Mouse (Mus musculus) thymus, adult 2 months (tissue): ENCODE results near the gene Klc3. TPM values are rescaled to one million over a fixed set of nuclear protein-coding genes. Genes with fewer than 3 reads are reported as not detected.

Source experiments
- DNase-seq: peaks from one replicate; pipeline ENCODE4 v3.0.0; 2021
- H3K27ac ChIP-seq: fragments of 200-500 bp; 2 replicates; pipeline ENCODE4 v1.5.1; 2012; ENCODE audit warnings: low read length, control low read depth; ENCODE audit not compliant: control insufficient read depth, insufficient read depth
- H3K27me3 ChIP-seq: fragments of 200-500 bp; 2 replicates; pipeline ENCODE4 v1.6.1; 2012; ENCODE audit warnings: mild to moderate bottlenecking, low read length, moderate library complexity, mixed read lengths; ENCODE audit not compliant: control insufficient read depth, insufficient read depth
- H3K36me3 ChIP-seq: fragments of 200-500 bp; 2 replicates; pipeline ENCODE4 v1.6.1; 2012; ENCODE audit warnings: mild to moderate bottlenecking, low read length, moderate library complexity; ENCODE audit not compliant: control insufficient read depth, insufficient read depth
- H3K4me1 ChIP-seq: fragments of 200-500 bp; replicated peaks from 2 replicates; pipeline ENCODE4 v1.6.1; 2012; ENCODE audit warnings: low read length; ENCODE audit not compliant: control insufficient read depth, insufficient read depth
- H3K4me3 ChIP-seq: fragments of 200-500 bp; 2 replicates; pipeline ENCODE4 v1.5.1; 2012; ENCODE audit warnings: mild to moderate bottlenecking, low read length, control low read depth, moderate library complexity; ENCODE audit not compliant: control insufficient read depth, insufficient read depth
- CTCF ChIP-seq: fragments of 200-500 bp; IDR thresholded peaks from 2 replicates; pipeline ENCODE4 v1.5.1; 2012; ENCODE audit warnings: mild to moderate bottlenecking, control low read depth, low read length, moderate library complexity, borderline replicate concordance; ENCODE audit not compliant: control insufficient read depth, poor library complexity, insufficient read depth; ENCODE audit errors: extremely low read depth
- POLR2A ChIP-seq: fragments of 200-500 bp; IDR thresholded peaks from 2 replicates; pipeline ENCODE4 v1.6.1; 2012; ENCODE audit warnings: mild to moderate bottlenecking, low read length, control low read depth, moderate library complexity; ENCODE audit not compliant: control insufficient read depth, poor library complexity, insufficient read depth; ENCODE audit errors: extremely low read depth
- WGBS: fragments of 180-500 bp; shearing (Covaris S2); methylation state at CpG from one replicate; pipeline ENCODE4 v1.1.7; 2018; 5-methylcytosine and 5-hydroxymethylcytosine counted together
- polyA plus RNA-seq: library from polyadenylated mRNA; depleted of rRNA; stranded (reverse); fragments of >200 nt; gene quantifications from 2 replicates; pipeline ENCODE4 v1.2.3, GENCODE M21; 2012; rRNA removed

Klc3 gene
- 73.1 and 87.0 TPM in 2 replicates for polyA plus RNA-seq

DNA sequence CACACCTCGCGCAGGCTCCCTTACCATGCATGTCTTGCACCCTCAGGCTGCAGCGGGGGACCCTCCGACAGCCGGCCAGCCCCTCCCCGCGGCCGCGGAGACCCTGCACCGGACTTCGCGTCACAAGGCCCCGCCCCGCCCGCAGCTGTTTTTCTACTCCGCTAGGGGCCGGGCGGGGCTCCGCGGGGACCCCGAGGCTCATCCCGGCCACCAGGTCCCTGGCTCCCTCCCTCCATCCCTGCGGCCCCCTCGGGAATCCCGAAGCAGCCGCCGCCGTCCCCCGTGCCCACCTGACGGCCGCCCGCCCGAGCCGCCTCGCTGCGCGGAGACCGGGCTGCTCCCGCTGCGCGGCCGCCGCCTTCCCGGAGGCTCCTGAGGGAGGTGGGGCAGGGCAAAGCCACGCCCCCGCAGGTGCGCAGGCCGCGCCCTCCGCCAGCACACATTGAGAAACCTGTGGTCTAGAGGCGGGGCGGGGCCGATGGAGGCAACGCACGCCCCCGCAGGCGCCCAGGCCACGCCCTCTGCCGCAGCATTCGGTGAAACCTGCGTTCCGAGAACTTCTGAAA, at the start of gene Klc3:
Gene Klc3, minus strand, starts transcription at position 374 of the 566 bp plus-strand sequence.
- no peak within 1 kb of the TSS for H3K27ac ChIP-seq
- peak within 1 kb of the TSS; percentile 68 for H3K4me3 ChIP-seq
- no peaks in the 10 kb centered on the region for H3K36me3 ChIP-seq
- DNase-seq, result peak; percentile 92
- peaks cover 25% of the 10 kb centered on the region for H3K4me1 ChIP-seq
- peak; percentile 76; the same call in 1 of the 2 replicates for TF ChIP-seq POLR2A
- TF ChIP-seq CTCF, result peak; percentile 51; the same call in 1 of the 2 replicates
- H3K27me3 ChIP-seq, result no peaks in the 10 kb centered on the region
- 2% methylated on average over 62 of the region's 62 CpGs for WGBS

DNA sequence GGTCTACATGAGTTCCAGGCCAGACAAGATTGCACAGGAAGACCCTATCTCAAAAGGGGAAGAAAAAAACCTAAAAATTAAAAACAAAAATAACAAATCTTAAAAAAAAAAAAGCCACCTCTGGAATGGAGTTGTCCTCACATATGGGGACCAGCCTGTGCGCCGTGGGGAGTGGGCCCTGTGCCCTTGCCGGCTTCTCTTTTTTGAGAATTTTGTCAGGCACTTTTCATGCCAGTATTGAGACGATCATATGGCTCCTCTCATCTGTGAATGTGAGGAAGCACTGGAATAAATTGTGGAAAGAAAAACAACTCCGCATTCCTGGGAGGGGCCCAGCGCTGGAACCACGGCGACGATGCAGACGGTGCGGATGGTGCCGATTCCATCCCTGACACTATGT, 45.3 kb upstream of the Klc3 start:
- no peak for DNase-seq
- H3K36me3 ChIP-seq, result peaks cover 17% of the 10 kb centered on the region
- H3K27ac ChIP-seq, result no peak overlapping the region
- WGBS, result 96% methylated on average over 12 of the region's 12 CpGs
- H3K4me3 ChIP-seq, result no peak overlapping the region
- H3K27me3 ChIP-seq, result no peaks in the 10 kb centered on the region
- H3K4me1 ChIP-seq, result no peaks in the 10 kb centered on the region
- TF ChIP-seq CTCF, result no peak
- no peak for TF ChIP-seq POLR2A

DNA sequence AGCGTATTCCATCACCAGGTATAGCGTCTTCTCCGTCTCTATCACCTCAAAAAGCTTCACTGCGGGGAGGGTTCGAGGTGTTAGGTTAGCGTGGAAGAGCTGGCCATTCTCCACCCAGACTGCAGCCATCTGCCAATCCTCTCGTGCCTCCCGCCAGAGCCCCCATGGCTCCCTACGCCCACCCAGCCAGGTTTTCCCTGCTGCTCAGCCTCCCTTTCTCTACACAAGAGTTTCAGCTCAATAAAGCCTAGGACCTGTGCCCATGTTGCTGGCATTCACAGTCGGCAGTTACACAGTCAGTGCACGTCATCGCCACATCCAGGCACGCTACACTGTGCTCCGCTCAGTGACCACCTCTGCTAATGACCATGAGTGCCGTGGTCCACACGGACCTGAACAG, 43.8 kb upstream of the Klc3 start:
- no peak for TF ChIP-seq POLR2A
- no peak for TF ChIP-seq CTCF
- Histone ChIP-seq H3K4me3 (no peak overlapping the region), H3K27ac (no peak overlapping the region), H3K36me3 (peaks cover 20% of the 10 kb centered on the region), H3K27me3 (no peaks in the 10 kb centered on the region), H3K4me1 (no peaks in the 10 kb centered on the region)
- no peak for DNase-seq
- WGBS, result 97% methylated on average over 16 of the region's 16 CpGs

DNA sequence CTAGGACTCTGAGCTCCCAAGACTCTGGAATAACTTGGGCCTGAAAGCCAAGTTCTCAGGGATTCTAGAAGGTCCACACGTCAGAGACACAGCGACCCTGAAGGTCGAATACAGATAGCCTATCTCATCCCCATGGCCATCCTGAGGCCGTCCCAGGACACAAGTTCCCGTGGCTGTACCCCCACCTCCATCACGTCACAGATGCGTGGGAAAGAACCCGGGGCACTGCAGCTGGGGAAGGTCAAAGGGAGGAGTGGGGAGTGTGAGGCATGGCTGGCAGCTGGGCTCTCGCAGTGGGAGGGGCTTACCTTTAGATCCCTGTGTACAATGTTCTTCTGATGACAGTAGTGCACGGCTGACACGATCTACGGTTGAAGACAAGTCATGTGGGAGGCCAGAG, 40.9 kb upstream of the Klc3 start:
- no peak for TF ChIP-seq POLR2A
- TF ChIP-seq CTCF, result no peak
- Histone ChIP-seq H3K4me3 (no peak overlapping the region), H3K4me1 (no peaks in the 10 kb centered on the region), H3K27me3 (no peaks in the 10 kb centered on the region), H3K27ac (no peak overlapping the region), H3K36me3 (peaks cover 33% of the 10 kb centered on the region)
- 93% methylated on average over 12 of the region's 12 CpGs for WGBS
- no peak for DNase-seq

DNA sequence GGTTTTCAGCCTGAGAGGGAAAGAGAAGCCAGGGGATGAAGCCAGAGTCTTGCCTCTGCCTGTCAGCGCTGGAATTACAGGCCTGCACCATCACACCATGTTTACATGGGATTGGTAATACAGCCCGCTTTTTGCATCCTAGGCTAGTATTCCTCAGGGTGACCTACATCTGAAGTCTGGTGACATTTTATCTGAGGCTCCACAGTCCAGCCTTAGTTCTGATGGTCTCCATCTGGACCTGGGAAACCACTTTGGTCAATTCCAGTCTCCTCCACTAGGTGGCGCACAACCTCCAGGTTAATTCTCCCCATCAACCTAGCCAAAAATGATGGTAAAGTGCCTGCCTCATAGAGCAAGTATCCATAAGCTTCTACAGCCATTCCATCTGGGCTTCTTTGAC, 39.4 kb upstream of the Klc3 start:
- 59% methylated on average over 3 of the region's 3 CpGs for WGBS
- DNase-seq, result peak; percentile 71
- peaks cover 23% of the 10 kb centered on the region for H3K36me3 ChIP-seq
- no peak overlapping the region for H3K4me3 ChIP-seq
- no peak overlapping the region for H3K27ac ChIP-seq
- H3K27me3 ChIP-seq, result no peaks in the 10 kb centered on the region
- TF ChIP-seq POLR2A, result no peak
- no peaks in the 10 kb centered on the region for H3K4me1 ChIP-seq

DNA sequence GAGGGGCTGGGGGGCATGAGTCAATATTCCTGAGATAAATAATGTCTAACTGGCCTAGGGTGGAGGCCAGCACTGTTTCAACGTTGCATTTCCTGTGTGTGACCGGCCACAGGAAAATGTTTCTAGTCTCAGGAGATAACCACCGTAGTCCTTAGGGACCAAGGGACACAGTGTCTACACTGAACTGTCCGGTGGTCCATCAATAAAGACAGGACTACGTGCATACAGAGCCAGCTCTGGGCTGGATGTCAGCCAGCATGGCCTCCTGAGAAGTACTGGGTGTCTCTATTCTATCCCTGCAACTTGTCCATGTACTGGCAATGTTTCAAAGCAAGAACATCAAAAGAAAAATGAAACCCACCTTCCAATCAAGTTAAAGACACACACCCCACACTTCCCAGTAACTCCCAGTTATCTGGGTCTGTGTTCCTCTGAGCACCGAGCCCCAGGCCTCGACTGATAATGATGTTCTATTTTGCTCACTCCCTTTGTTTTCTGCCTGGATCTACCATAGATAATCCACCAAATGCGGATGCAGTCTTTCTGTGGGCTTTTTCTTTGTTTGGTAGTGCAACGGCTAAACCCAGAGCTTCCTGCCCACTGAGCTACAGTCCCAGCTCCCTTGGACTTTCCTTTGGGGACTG, 37.7 kb upstream of the Klc3 start:
- WGBS, result 90% methylated on average over 9 of the region's 9 CpGs
- Histone ChIP-seq H3K27me3 (no peaks in the 10 kb centered on the region), H3K4me3 (no peak overlapping the region), H3K4me1 (no peaks in the 10 kb centered on the region), H3K27ac (no peak overlapping the region), H3K36me3 (peaks cover 31% of the 10 kb centered on the region)
- TF ChIP-seq POLR2A (no peak), CTCF (no peak)
- no peak for DNase-seq

DNA sequence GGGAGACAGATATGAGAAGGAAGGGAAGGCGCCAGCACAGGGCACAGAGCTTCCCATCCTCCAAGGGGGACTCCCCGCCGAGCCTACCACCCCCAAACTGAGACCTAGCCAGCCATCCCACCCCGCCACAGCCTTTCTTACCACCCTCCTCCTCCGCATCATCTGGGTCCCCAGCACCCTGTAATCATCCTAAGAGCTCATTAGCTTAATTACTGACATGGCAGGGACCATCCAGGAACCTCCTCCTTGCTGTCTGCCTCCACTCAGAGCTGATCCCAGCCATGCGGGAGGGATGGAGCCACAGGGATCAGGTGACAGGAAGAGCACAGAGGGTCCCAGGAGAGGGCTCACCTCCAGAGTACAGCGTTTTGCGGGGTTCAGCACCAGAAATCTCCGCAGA, 33.1 kb upstream of the Klc3 start:
- no peak for DNase-seq
- whole genome bisulfite sequencing, result 96% methylated on average over 9 of the region's 9 CpGs
- H3K4me3 ChIP-seq, result no peak overlapping the region
- H3K36me3 ChIP-seq, result peaks cover 59% of the 10 kb centered on the region
- no peaks in the 10 kb centered on the region for H3K4me1 ChIP-seq
- no peaks in the 10 kb centered on the region for H3K27me3 ChIP-seq
- H3K27ac ChIP-seq, result no peak overlapping the region
- TF ChIP-seq CTCF (no peak), POLR2A (no peak)
